In genomic region chr8:116619686-116620320, GRCm38 (mm10) we compare ENCODE assay signal across 14 mouse cellular contexts.
DNase-seq lines count a peak whose midpoint lies in the region; ATAC-seq and TF ChIP-seq lines count a peak whose summit lies in the region.
"Had no signal": no experiment of that assay in that cellular context is flagged by ENCODE, and none has a peak within 500 bp of the region (broad histone marks: within the 10 kb centered on the region; RNA-seq: fewer than 3 reads in every experiment).

No protein-coding gene starts in this region.

- 78% methylated on average over 19 of the region's 19 CpGs for WGBS in embryonic facial prominence, embryonic 14.5 days
- WGBS in embryonic facial prominence, embryonic 10.5 days: 89% methylated on average over 19 of the region's 19 CpGs
- WGBS in intestine, postnatal 0 days: 81% methylated on average over 19 of the region's 19 CpGs

- H3K27ac ChIP-seq in embryonic facial prominence, embryonic 14.5 days (replicated peaks; ENCODE audit: low read depth, low read length): no peak overlapping the region
- no peak overlapping the region for H3K27ac ChIP-seq in embryonic facial prominence, embryonic 10.5 days (replicated peaks)
- no peak overlapping the region for H3K27ac ChIP-seq in layer of hippocampus, adult 2 months
- H3K27ac ChIP-seq in intestine, postnatal 0 days (ENCODE audit: low read depth, low read length): no peak overlapping the region
- H3K27ac ChIP-seq: hindbrain, embryonic 15.5 days had no signal

- no peak overlapping the region for H3K4me2 ChIP-seq in embryonic facial prominence, embryonic 14.5 days (ENCODE audit: low read depth, low read length)
- H3K4me2 ChIP-seq in intestine, postnatal 0 days (replicated peaks; ENCODE audit: low read depth): no peak overlapping the region
- H3K4me2 ChIP-seq: hindbrain, embryonic 15.5 days had no signal

- H3K36me3 ChIP-seq in embryonic facial prominence, embryonic 14.5 days (ENCODE audit: control insufficient read depth, insufficient read depth, low read length): no peaks in the 10 kb centered on the region
- H3K36me3 ChIP-seq in embryonic facial prominence, embryonic 10.5 days (replicated peaks): no peaks in the 10 kb centered on the region; the same call in 1 of the 2 replicates
- no peaks in the 10 kb centered on the region for H3K36me3 ChIP-seq in intestine, postnatal 0 days (ENCODE audit: control insufficient read depth, insufficient read depth)
- H3K36me3 ChIP-seq: hindbrain, embryonic 15.5 days had no signal

- peak; percentile 28; the same call in 1 of the 2 replicates for ATAC-seq in embryonic facial prominence, embryonic 14.5 days (ENCODE audit: low read depth)
- peak; percentile 72 for ATAC-seq in megakaryocyte progenitor cell, adult 5-6 weeks (replicated peaks; ENCODE audit: poor library complexity)
- ATAC-seq in intestine, postnatal 0 days: no peak

- DNase-seq in embryonic facial prominence, embryonic 14.5 days (ENCODE audit: low spot score): peak; percentile 32
- no peak for DNase-seq in embryonic facial prominence, embryonic 10.5 days (ENCODE audit: low spot score)
- peak; percentile 95 for DNase-seq in brain, adult 2 months (ENCODE audit: low read depth, low spot score)
- DNase-seq in layer of hippocampus, adult 2 months (ENCODE audit: low spot score in 2 of 2): peak; percentile 33 to 57
- DNase-seq in lung, postnatal 25 days (ENCODE audit: low spot score): no peak
- no peak for DNase-seq in urinary bladder, adult 2 months (ENCODE audit: low spot score)
- DNase-seq: adrenal gland, adult 2 months; gastrocnemius, postnatal 14 days; kidney, adult 2 months; lung, adult 2 months had no signal

- no peak overlapping the region for H3K4me3 ChIP-seq in embryonic facial prominence, embryonic 14.5 days (ENCODE audit: low read depth, low read length)
- no peak overlapping the region for H3K4me3 ChIP-seq in embryonic facial prominence, embryonic 10.5 days
- H3K4me3 ChIP-seq in layer of hippocampus, adult 2 months: no peak overlapping the region
- no peak overlapping the region for H3K4me3 ChIP-seq in intestine, postnatal 0 days (ENCODE audit: low read depth, low read length)
- H3K4me3 ChIP-seq: hindbrain, embryonic 15.5 days; myocyte had no signal

- TF ChIP-seq CTCF in layer of hippocampus, adult 2 months (conservative IDR thresholded peaks at IDR 0.05): no peak
- TF ChIP-seq CTCF in intestine, postnatal 0 days (IDR thresholded peaks at IDR 0.05; ENCODE audit: low read depth): no peak

- no peaks in the 10 kb centered on the region for H3K27me3 ChIP-seq in embryonic facial prominence, embryonic 14.5 days (replicated peaks; ENCODE audit: control insufficient read depth, insufficient read depth, low read length)
- no peaks in the 10 kb centered on the region for H3K27me3 ChIP-seq in embryonic facial prominence, embryonic 10.5 days (replicated peaks; ENCODE audit: low read depth, poor library complexity, severe bottlenecking)
- no peaks in the 10 kb centered on the region for H3K27me3 ChIP-seq in intestine, postnatal 0 days (replicated peaks; ENCODE audit: control insufficient read depth, insufficient read depth, low read length)
- H3K27me3 ChIP-seq: hindbrain, embryonic 15.5 days had no signal

- peaks cover 9% of the 10 kb centered on the region; the same call in 1 of the 2 replicates for H3K4me1 ChIP-seq in embryonic facial prominence, embryonic 14.5 days (ENCODE audit: control insufficient read depth, insufficient read depth, low read length)
- peaks cover 16% of the 10 kb centered on the region for H3K4me1 ChIP-seq in embryonic facial prominence, embryonic 10.5 days
- no peaks in the 10 kb centered on the region for H3K4me1 ChIP-seq in intestine, postnatal 0 days (replicated peaks; ENCODE audit: control insufficient read depth, insufficient read depth, low read length)

- H3K9me3 ChIP-seq in embryonic facial prominence, embryonic 14.5 days (ENCODE audit: control insufficient read depth, low read length): no peaks in the 10 kb centered on the region
- no peaks in the 10 kb centered on the region for H3K9me3 ChIP-seq in embryonic facial prominence, embryonic 10.5 days
- no peaks in the 10 kb centered on the region for H3K9me3 ChIP-seq in intestine, postnatal 0 days (ENCODE audit: control insufficient read depth)
- H3K9me3 ChIP-seq: hindbrain, embryonic 15.5 days had no signal

- no peak overlapping the region for H3K9ac ChIP-seq in embryonic facial prominence, embryonic 14.5 days (ENCODE audit: low read depth, low read length)
- no peak overlapping the region for H3K9ac ChIP-seq in intestine, postnatal 0 days (ENCODE audit: low read depth, low read length)
- H3K9ac ChIP-seq: hindbrain, embryonic 15.5 days had no signal

Comparison
In these comparisons a context has a peak if more than half of its experiments do, and no peak if none do; other contexts are left out.
1. DNase-seq: peak in embryonic facial prominence, embryonic 14.5 days (single experiment), brain, adult 2 months (single experiment) and layer of hippocampus, adult 2 months (2 of 2); none in embryonic facial prominence, embryonic 10.5 days (single experiment), lung, postnatal 25 days (single experiment) and urinary bladder, adult 2 months (single experiment).